Mouse (Mus musculus) c-Kit-negative CD71-positive TER-119-positive erythroid progenitor cells, embryonic 14.5 days (primary cell): ENCODE measurements around the gene Rufy3.

ENCODE experiments used
- DNase-seq: peaks from one replicate; pipeline ENCODE4 v3.0.0-alpha.2; 2013; ENCODE audit warnings: low read depth, low spot score

Gene Rufy3

GRCm38 (mm10) chr5:88629125-88629524 is 64.3 kb downstream of the Rufy3 start:
- DNase-seq: no peak

DNA sequence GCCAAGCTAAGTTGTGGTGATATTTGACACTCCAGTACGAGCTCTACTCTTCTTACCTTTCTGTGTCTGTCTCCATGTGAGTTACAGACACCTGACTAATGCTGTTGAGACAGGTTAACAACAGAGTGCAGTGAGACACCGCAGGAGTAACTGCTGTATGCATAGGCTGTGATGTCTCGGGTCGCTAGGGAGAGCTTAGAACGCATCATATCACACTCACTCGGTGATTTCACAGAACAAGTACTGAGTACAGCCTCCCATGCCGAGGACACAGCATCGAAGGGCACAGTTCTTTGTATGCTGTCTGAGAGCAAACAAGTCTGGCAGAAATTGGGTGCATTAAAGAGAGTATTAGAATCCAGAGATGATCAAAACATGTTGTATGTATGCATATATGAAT is 65.1 kb downstream of the Rufy3 start:
- DNase-seq: no peak

DNA sequence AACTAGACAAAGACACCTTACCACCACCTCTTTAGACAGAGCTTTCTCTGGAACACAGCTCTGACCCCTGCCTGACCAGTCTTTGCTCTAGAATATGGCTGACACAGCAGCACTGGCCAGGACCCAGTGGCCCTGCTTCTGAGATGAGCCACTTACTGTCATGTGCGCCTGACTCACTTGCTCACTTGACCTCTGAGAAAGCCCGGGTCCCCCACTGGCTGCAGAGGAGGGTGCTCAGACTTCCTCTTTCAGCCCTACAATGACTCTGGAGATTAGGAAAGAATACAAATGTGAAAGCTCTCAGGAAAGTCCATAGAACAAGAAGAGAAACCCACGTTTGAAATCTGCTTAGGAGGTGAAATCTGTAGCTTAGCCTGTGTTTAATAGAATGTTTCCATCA is 66.0 kb downstream of the Rufy3 start:
- no peak for DNase-seq

DNA sequence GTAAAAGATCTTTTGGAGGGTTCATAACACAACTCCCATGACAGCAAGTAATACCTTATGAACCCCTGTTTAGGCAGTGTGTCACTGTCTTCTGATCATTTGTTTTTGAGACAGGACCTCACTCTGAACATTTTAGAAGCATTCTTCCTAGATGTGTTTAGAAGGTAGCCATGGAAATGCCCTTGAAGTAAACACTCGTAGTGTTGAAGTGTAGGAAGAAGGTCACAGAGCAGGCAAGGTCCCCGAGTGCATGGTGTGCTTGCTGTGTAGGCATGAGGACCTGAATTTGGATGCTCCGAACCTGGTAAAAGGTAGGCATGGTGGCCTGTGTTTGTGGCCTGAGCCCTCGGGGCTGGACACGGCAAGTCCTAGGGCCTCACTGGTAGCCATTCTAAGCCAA is 66.7 kb downstream of the Rufy3 start:
- DNase-seq: no peak

- no peak for DNase-seq
These were observed 67.6 kb downstream of the Rufy3 start for GRCm38 (mm10) chr5:88632463-88632862.

DNA sequence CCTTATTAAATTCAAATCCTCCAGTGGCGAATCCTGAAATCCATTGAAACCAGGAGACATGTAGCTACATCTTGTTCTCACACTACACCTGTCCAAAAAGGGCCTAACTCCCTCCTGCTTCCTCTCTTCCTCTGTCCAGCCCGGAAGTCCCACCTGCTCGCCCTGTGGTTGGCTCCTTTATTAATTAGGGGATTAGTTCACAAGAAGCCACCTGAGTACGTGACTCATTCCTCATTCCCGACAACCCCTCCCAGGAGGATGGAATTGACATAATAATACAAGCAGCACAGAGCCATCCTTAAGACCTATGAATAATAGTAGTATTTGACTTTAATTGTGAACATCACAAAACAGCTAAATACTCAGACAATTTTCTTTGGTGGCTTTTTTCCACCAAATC is 69.2 kb downstream of the Rufy3 start:
- DNase-seq: no peak

- no peak for DNase-seq
These were observed 77.9 kb downstream of the Rufy3 start for GRCm38 (mm10) chr5:88642786-88643185.

DNA sequence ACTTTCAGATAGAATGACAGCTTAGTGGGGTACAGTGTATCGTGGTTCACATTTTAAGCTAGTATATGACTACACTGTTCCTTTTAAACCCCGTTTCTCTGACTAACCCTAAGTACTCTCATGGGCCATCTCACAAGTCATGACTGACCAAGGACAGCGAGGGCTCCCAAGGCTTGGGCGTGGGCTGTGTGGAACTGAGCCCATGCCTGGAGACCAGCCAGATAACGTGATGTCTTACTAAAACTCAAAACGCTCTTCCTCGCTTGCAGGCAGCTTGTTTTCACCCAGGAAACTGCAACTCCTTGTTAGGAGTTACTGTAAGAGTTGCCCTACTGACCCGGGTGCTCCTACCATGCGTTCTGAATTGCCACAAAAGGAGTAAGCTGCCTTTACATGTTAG is 78.7 kb downstream of the Rufy3 start:
- no peak for DNase-seq

DNA sequence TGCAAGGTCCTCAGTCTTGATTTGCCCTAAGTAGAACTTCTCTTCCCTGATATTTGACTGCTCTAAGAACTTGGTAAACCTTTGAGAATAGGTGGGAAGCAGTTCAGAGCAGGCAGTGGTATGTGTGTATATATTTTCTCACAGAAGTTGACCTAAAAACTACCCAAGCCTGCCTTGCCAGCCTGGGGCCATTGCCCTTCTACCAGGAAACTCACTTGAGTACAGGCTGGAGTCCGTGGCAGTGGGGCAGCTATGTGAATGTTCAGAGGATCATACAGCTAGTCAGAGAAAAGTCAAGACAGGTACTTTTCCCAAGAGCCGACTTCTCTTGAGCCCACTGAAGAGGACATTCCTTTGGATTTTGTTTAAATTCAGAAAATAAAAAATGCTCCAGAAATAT is 80.1 kb downstream of the Rufy3 start:
- DNase-seq: no peak

DNA sequence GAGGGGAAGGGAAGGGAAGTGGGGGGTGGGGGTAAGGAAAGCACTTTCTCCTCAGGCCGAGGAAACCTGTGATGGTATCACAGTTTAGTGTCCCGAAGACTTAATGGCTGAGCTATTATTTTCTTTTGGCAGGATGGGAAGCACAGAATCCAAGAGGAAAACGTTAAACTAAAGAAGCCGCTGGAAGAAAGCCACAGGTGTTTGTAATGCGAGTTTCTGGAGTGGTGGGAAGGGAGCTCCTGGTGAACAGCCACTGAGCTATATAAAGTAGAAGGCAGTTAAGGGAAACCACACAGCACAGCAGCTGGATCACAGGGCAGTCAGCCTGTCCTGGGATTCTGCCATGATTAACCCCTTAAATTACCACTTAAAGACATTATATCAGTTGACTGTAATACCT is 80.6 kb downstream of the Rufy3 start:
- DNase-seq: no peak

DNA sequence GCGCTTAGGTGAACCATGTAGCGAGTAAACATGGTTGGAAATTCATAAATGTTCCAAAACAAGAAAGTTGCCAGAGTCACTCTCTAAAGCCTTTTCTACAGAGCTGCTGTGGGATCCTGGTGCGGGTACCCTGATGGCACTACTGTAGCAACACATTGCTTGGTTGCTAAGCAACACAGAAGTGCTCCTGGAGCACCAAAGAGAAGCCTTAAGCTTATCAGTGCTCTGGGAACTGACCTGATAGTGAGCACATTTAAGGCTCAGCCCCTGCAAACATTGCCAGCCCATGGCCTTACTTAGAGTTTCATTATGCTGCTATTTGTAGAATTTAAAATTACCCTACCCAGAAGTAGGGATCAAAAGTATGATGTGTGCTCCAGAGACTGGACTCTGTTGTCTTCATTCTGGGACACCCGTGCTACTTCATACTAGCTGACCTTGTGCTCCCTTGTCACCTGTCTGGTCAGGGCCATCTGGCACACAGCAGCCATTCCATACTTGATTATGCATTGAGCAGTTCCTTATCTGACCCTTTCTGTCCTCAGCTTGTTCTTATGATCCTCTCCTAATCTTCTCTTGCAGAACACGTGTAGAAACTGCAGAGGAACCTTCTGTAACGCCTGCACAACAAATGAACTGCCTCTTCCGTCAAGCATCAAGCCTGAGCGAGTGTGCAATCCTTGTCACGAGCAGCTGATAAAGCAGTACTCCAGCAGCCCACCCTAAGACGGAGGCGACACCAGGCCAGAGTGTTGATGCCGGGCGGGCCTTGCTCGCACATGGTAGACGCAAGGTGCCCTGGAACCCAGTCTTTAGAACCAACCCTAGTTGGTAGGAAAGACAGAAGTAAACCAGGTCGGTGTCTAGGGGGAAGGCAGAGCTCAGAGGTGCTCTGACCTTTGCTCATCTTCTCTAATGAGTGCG is 84.7 kb downstream of the Rufy3 start:
- no peak for DNase-seq

GRCm38 (mm10) chr5:88652589-88652988 is 87.7 kb downstream of the Rufy3 start:
- no peak for DNase-seq

GRCm38 (mm10) chr5:88657868-88658267 is 93.0 kb downstream of the Rufy3 start:
- no peak for DNase-seq

GRCm38 (mm10) chr5:88663151-88663550 is 98.3 kb downstream of the Rufy3 start:
- no peak for DNase-seq

DNA sequence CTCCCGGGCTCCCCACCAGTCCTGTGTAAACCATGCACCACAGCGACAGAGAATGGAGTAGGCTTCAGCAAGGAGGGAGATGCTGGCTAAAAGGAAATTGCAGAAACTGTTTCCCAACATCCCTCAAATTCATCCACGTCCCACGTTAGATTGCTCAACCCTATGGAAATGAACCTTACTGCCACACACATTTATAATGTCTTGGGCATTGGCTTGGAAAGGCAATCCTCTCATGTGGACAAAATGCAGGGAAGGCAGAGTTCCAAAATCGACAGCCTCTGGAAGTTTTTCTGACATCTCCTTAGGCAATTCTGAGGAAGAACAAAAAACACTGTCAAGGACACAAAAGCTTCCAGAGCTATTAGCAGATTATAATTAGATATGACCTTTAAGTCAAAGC is 99.0 kb downstream of the Rufy3 start:
- no peak for DNase-seq

DNA sequence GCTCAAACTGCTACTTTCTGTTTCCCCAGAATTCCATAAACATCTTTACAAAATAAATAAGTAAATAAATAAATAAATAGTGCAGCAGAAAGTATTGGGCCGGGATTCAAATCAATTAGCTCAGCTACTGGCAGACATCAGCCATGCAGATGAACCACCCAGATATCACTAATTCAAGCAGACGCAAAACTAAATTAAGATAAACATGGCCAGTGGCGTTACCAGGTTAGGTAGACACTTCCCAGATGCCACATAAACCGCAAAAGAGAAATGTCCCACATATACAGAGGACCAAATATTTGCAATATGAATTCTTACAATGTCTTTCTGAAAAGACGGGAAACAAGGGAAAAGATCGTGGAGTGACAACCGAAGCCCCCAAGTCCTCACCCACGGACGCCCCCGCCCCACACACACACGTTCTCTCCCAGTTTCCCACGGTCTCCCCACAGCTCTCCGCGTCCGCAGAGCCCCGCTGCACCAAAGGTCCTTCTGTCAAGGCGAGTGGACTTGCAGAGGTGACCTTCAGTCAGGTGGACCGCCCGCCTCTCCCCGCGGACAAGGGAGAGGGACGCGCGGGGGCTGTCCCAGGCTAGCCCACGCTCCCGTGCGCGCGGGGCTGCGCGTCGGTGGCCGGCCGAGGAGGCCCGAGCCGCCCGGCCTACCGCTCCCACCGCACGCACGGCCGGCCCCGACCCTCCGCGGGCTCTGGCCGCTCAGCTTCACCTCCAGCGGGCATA is 110.0 kb downstream of the Rufy3 start:
- peak; percentile 21 for DNase-seq

DNA sequence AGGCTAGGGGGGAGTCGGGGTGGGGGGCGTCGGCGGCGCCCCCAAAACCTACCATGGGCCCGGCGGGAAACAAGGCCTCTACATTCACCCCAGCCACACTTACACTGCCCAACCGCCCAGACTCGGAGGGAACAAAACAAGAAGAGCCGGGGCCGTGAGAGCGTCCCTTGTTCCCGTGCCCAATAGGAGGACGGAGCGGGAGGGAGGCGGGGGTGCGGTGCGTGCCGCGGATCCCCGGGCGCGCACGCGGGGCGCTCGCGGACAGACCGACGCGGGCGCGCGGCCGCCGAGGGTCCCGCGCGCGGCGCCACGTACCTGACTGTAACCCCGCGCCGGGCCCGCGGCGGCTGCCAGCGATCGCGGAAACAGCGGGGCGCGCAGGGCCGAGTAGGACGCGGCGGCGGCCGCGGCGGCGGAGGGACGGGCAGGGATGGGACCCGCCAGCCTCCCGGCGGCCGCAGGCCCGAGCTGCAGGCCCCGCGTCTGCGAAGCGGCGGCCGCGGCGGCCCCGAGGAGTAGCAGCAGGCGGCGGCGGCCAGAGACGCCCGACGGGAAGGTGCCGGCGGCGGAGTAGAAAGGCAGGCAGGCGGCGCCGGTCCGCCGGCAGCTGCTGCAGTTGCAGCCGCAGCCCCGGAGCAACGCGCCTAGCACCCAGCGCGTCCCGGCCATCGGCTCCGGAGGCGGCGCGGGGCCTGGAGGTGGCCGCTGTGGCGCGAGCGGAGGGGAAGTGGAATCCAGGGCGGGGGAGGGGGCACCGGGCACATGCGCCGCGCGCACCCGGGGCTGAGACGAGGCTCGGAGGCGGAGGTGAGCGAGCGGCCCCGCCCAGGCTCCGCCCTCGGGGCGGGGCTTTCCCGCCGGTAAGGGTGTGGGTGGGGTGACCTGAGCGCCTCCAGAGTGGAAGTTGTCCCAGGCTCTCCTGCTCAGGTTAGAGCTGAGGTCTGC is 110.9 kb downstream of the Rufy3 start, which contains the start of gene Grsf1:
Grsf1 (minus strand) TSS at position 729 of the 945 bp plus-strand sequence.
- peak; percentile 79 for DNase-seq

- DNase-seq: no peak
These were observed 114.1 kb downstream of the Rufy3 start for GRCm38 (mm10) chr5:88678929-88679328.

DNA sequence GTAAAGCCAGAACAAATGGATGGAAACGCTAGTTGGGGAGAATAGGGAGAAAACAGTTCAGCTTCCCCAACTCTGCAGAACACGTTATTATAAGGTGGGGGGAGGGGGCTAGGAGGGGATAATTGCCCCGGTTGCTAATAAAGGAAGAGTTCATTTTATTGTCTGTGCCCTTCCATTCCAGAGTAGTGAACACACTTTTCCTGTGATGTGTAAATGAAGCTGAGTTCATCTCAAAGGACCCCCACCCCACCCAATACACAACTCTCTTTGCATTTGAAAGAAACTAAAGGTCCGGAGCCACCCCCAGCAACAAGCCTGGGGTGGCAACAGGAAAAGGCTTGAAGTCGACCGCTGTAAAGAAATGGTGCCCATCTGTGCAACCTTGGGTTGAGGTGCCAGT is 114.5 kb downstream of the Rufy3 start:
- DNase-seq: no peak

- DNase-seq: no peak
These were observed 115.7 kb downstream of the Rufy3 start for GRCm38 (mm10) chr5:88680567-88680966.

DNA sequence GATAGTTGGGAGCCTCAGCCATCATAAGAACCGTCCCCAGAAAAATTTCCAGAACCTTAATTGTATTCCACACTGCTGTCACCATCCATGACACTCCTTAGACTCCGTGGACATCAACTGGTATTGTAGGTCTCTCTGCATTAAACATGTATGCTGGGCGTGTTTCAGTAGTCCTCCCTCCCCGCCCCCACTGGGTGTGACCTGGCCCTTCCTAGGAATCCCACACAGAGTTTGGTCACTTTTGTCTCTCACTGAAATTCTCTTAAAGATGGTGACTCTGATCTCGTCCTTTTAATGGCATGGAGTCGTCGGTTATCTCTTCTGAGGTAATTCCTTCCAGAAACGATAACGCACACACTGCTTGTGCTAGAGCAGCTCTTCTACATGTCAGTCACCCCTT is 118.9 kb downstream of the Rufy3 start:
- DNase-seq: no peak

- no peak for DNase-seq
These were observed 119.4 kb downstream of the Rufy3 start for GRCm38 (mm10) chr5:88684226-88684625.
